Mouse (Mus musculus) spleen, postnatal 4 days (tissue): ENCODE results near the gene Gm28576.
"Not testable (repeated sequence)": the region's sequence is repeated elsewhere in the genome, so short reads cannot be mapped to it uniquely, and the experiment has no call there.

Source experiments
- DNase-seq, 2 experiments: peaks; one replicate each; pipeline ENCODE4 v3.0.0; 2022; ENCODE audit warnings: low spot score in 2 of 2

Gene Gm28576

DNA sequence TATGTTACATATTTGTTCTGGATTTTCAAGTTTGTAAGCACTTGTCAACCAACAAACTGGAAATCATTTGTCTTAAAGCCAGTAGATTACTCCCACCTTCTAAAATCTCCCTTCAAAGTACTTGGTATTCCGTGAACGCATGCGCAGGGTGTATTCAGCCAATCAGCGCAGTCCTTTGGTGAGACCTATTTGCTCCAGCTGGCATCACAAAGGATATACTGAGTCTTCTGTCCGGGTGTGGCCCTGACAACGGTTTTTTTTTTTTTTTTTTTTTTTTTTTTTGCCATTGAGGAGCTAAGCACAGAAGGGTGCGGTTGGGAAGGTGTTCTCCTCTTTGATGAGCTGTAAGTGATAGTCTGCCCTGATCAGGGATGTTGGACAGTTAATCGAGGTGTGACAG, at the start of gene Gm28576:
Gm28576 (plus strand) TSS at position 301 of the 400 bp plus-strand sequence.
- not testable (repeated sequence) for DNase-seq
